Mouse (Mus musculus) ES-E14 (cell line): ENCODE data around the gene Sft2d2.

ENCODE experiments used
- HCFC1 ChIP-seq: IDR thresholded peaks from 2 replicates; pipeline ENCODE4 v1.6.1; 2012; ENCODE audit warnings: low read length, inconsistent platforms, borderline replicate concordance; ENCODE audit not compliant: insufficient read depth
- MAFK ChIP-seq: IDR thresholded peaks from 2 replicates; pipeline ENCODE4 v1.6.1; 2014; ENCODE audit warnings: mild to moderate bottlenecking, low read depth, low read length, inconsistent platforms; ENCODE audit not compliant: insufficient read depth
- ZNF384 ChIP-seq: IDR thresholded peaks from 2 replicates; pipeline ENCODE4 v1.6.1; 2012; ENCODE audit warnings: low read depth, low read length, inconsistent platforms

- no peak for TF ChIP-seq MAFK
- TF ChIP-seq ZNF384: no peak
- TF ChIP-seq HCFC1: no peak
Measured at GRCm38 (mm10) chr1:165217023-165217589, 22.9 kb upstream of the Sft2d2 start.
